ENCODE assay signal across 8 mouse cellular contexts in the genomic region with DNA sequence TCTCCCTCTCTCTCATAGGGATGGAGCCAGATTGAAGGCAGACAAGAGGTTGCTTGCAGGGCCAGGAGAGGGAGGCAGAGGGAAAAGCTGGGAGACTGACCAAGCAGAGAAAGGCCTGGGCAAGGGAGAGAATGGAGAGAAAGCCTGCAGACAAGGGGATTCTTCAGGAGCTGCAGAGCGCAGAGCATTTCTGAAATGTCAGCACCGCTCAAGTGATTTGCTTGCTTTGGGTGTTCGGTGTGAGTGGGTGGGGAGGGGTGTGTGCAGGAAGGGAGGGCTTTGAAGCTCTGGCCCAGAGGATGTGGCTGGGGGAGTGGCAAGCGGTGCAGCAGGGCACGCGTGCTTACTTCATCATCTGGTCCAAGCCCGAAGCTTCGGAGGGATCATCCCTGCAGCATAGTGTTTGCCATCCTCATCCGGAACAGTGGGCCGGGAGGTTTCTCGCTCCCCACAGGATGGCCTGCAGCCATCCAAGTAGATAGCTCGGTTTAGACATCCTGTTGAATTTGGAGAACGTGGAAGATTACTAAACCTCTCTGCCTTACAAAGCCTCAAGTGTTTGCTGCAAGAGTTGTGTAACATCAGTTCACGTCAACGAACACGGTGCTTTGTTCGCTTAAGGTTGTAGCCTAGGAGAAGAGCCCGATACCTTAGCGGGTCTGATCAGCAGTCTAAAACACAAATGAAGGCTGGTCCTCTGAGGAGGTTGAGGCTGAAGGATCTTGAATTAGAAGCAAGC. TPM values are rescaled to one million over a fixed set of nuclear protein-coding genes. Genes with fewer than 3 reads are reported as not detected.
DNase-seq lines count a peak whose midpoint lies in the region; ATAC-seq and TF ChIP-seq lines count a peak whose summit lies in the region.

No protein-coding gene starts in this region.

- no peaks in the 10 kb centered on the region for H3K36me3 ChIP-seq in heart, embryonic 10.5 days
- H3K36me3 ChIP-seq in stomach, postnatal 0 days (ENCODE audit: control insufficient read depth, insufficient read depth, low read length): no peaks in the 10 kb centered on the region
- H3K36me3 ChIP-seq in forebrain, embryonic 10.5 days (replicated peaks): no peaks in the 10 kb centered on the region

- no peak overlapping the region for H3K9ac ChIP-seq in stomach, postnatal 0 days (ENCODE audit: low read length)

- H3K27ac ChIP-seq in heart, embryonic 10.5 days: 0 out of 2 replicates have a peak overlapping the region, but pooled peaks have one; percentile 3
- no peak overlapping the region for H3K27ac ChIP-seq in stomach, postnatal 0 days (replicated peaks)
- no peak overlapping the region for H3K27ac ChIP-seq in forebrain, embryonic 10.5 days

- 0 out of 2 replicates have a peak overlapping the region, but pooled peaks have one; percentile 9 for H3K4me3 ChIP-seq in heart, embryonic 10.5 days
- H3K4me3 ChIP-seq in stomach, postnatal 0 days (ENCODE audit: low read depth, low read length): no peak overlapping the region
- no peak overlapping the region for H3K4me3 ChIP-seq in forebrain, embryonic 10.5 days

- H3K4me1 ChIP-seq in heart, embryonic 10.5 days: peaks cover 19% of the 10 kb centered on the region
- no peaks in the 10 kb centered on the region for H3K4me1 ChIP-seq in stomach, postnatal 0 days (replicated peaks; ENCODE audit: control insufficient read depth, insufficient read depth)
- peaks cover 30% of the 10 kb centered on the region for H3K4me1 ChIP-seq in forebrain, embryonic 10.5 days

- TF ChIP-seq CTCF in stomach, postnatal 0 days (IDR thresholded peaks at IDR 0.05; ENCODE audit: low read depth): peak; percentile 67

- H3K9me3 ChIP-seq in heart, embryonic 10.5 days: no peaks in the 10 kb centered on the region
- H3K9me3 ChIP-seq in stomach, postnatal 0 days (ENCODE audit: control insufficient read depth, low read length): no peaks in the 10 kb centered on the region
- no peaks in the 10 kb centered on the region for H3K9me3 ChIP-seq in forebrain, embryonic 10.5 days

- ATAC-seq in frontal cortex, adult (ENCODE audit: low TSS enrichment): peak; percentile 22
- peak; percentile 63 for ATAC-seq in CD4-positive, CD25-positive, alpha-beta regulatory T cell, adult 4 months
- no peak for ATAC-seq in stomach, postnatal 0 days (ENCODE audit: low FRiP score, low TSS enrichment)

- no peak overlapping the region for H3K4me2 ChIP-seq in stomach, postnatal 0 days (replicated peaks; ENCODE audit: low read depth)

- H3K27me3 ChIP-seq in heart, embryonic 10.5 days (ENCODE audit: insufficient read depth, poor library complexity, severe bottlenecking): no peaks in the 10 kb centered on the region; the same call in 1 of the 2 replicates
- H3K27me3 ChIP-seq in stomach, postnatal 0 days (ENCODE audit: control insufficient read depth, insufficient read depth, low read length): no peaks in the 10 kb centered on the region
- peaks cover 31% of the 10 kb centered on the region for H3K27me3 ChIP-seq in forebrain, embryonic 10.5 days (ENCODE audit: poor library complexity, severe bottlenecking)

- no peak for TF ChIP-seq EP300 in stomach, postnatal 0 days (optimal IDR thresholded peaks at IDR 0.05)

- DNase-seq in frontal cortex, postnatal 25 days (ENCODE audit: low spot score in 2 of 2): no peak
- DNase-seq in heart, embryonic 10.5 days (ENCODE audit: low spot score): no peak
- DNase-seq in lung, adult 18-20 months: peak; percentile 70 to 74
- DNase-seq in stomach, postnatal 0 days (ENCODE audit: low spot score): no peak
- DNase-seq in forebrain, embryonic 10.5 days (ENCODE audit: extremely low spot score, low spot score): no peak
- DNase-seq in retina, embryonic 14.5 days (ENCODE audit: low spot score): no peak

- WGBS in heart, embryonic 10.5 days: 63% methylated on average over 19 of the region's 19 CpGs
- 57% methylated on average over 19 of the region's 19 CpGs for WGBS in stomach, postnatal 0 days
- WGBS in forebrain, embryonic 10.5 days: 76% methylated on average over 19 of the region's 19 CpGs

RNA-seq across cellular contexts. Expression of gene Elmo1, which starts 3.1 kb away (rescaled TPM):
- polyA plus RNA-seq in CD4-positive, CD25-positive, alpha-beta regulatory T cell, adult 4 months (2017; shearing (Covaris generic)): 100 to 1,000 TPM; 100 to 111 TPM
- 9.4 and 11.5 TPM in 2 replicates for polyA plus RNA-seq in heart, embryonic 10.5 days (2016; fragmentation: Nextera tagmentation; extraction: Ambion mirVana)
- polyA plus RNA-seq in stomach, postnatal 0 days (2015; fragmentation: Nextera tagmentation; extraction: Ambion mirVana): 4.9 and 5.0 TPM in 2 replicates
- 8.9 and 9.4 TPM in 2 replicates for polyA plus RNA-seq in forebrain, embryonic 10.5 days (2016; fragmentation: Nextera tagmentation; extraction: Ambion mirVana)

Comparison
In these comparisons a context has a peak if more than half of its experiments do, and no peak if none do; other contexts are left out.
1. DNase-seq: peak in lung, adult 18-20 months (2 of 2); none in frontal cortex, postnatal 25 days (0 of 2), heart, embryonic 10.5 days (single experiment), stomach, postnatal 0 days (single experiment), forebrain, embryonic 10.5 days (single experiment) and retina, embryonic 14.5 days (single experiment).